Mouse (Mus musculus): ENCODE results near the gene Srpk1. TPM values are rescaled to one million over a fixed set of nuclear protein-coding genes. Genes with fewer than 3 reads are reported as not detected.
"Not testable (repeated sequence)": the region's sequence is repeated elsewhere in the genome, so short reads cannot be mapped to it uniquely, and the experiment has no call there.

Gene Srpk1
- total and polyA plus RNA-seq, 3 experiments: 119 to 211 (median 125) TPM

DNA sequence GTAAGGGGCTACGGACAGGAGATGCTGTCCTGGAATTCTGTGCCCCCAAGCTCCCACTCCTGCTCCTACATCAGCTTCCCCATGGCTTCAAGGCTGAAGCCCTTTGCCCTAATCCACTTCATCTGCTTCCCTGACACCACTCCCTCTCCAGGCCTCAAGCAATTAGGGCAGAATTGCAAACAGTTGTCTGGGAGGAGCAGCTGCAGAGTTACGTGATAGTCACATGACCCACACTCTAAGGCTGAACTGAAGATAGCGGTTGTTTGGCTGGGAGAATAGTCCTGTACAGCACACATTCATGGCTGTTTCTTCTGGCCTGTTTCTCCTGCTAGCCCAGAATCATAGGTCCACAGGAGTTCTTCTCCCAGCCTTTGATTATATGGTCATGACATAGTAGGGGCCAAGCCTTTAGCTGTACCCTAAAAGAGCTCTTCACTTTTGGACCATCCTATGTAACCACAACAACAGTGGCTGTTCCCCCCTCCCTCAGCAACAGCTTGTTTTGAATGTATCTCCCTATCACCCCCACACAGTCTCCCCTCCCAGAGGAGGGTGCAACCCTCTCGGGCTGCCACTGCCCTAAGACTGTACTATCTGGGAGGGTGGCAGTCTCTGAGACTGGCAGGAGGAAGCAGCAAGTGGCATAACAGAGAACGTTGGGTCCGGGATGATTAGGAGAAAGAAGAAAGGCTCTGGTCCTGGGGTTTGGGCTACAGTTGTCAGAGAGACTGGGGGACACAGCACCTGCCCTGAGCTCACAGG, 65.7 kb downstream of the Srpk1 start:
- H3K79me2 ChIP-seq (ENCODE audit: control insufficient read depth, insufficient read depth, low read length, poor library complexity): no peaks in the 10 kb centered on the region
- peaks cover 0 to 4% of the 10 kb centered on the region in 2 experiments; a peak in 2 of 4 replicates for H3K4me1 ChIP-seq (ENCODE audit: control insufficient read depth in 1 of 2, insufficient read depth in 2 of 2, low read length in 2 of 2)
- H3K27ac ChIP-seq (ENCODE audit: control insufficient read depth, low read depth, low read length): no peak overlapping the region
- peak; percentile 71 for TF ChIP-seq MAX (IDR thresholded peaks at IDR 0.05; ENCODE audit: low read length)
- TF ChIP-seq USF2 (IDR thresholded peaks at IDR 0.05; ENCODE audit: borderline replicate concordance in 1 of 2, insufficient read depth in 1 of 2, low read depth in 1 of 2, low read length in 2 of 2): peak; percentile 33 to 75; a peak in 2 of 4 replicates
- no peak for TF ChIP-seq MYC (IDR thresholded peaks at IDR 0.05; ENCODE audit: low read depth, low read length)
- TF ChIP-seq MXI1 (IDR thresholded peaks at IDR 0.05; ENCODE audit: low read depth, low read length): 0 out of 2 replicates have a peak, but pooled peaks have one; percentile 37
- TF ChIP-seq ZNF384 (IDR thresholded peaks at IDR 0.05; ENCODE audit: low read depth, low read length): no peak
- no peak for TF ChIP-seq CHD2 (IDR thresholded peaks at IDR 0.05; ENCODE audit: low read length)
- TF ChIP-seq NELFE (IDR thresholded peaks at IDR 0.05; ENCODE audit: low read depth, low read length): no peak
- TF ChIP-seq GATA1 (IDR thresholded peaks at IDR 0.05; ENCODE audit: low read depth, low read length): no peak
- TF ChIP-seq BHLHE40 (IDR thresholded peaks at IDR 0.05; ENCODE audit: borderline replicate concordance, low read depth, low read length): peak; percentile 39; the same call in 1 of the 2 replicates
- no peak for TF ChIP-seq JUND (IDR thresholded peaks at IDR 0.05; ENCODE audit: low read depth, low read length)
- no peak for TF ChIP-seq ZKSCAN1 (IDR thresholded peaks at IDR 0.05; ENCODE audit: low read depth, low read length)
- 0 out of 2 replicates have a peak, but pooled peaks have one; percentile 20 for TF ChIP-seq SIN3A (IDR thresholded peaks at IDR 0.05; ENCODE audit: low read length)
- TF ChIP-seq HCFC1 (IDR thresholded peaks at IDR 0.05; ENCODE audit: low read depth, low read length): no peak
- TF ChIP-seq ETS1 (IDR thresholded peaks at IDR 0.05; ENCODE audit: low read depth, low read length): peak; percentile 59
- TF ChIP-seq MYB (IDR thresholded peaks at IDR 0.05; ENCODE audit: low read depth, low read length): no peak
- TF ChIP-seq MEF2A (IDR thresholded peaks at IDR 0.05; ENCODE audit: extremely low read depth, insufficient replicate concordance, low read depth, low read length, poor library complexity, severe bottlenecking): no peak
- no peak for TF ChIP-seq MAZ (IDR thresholded peaks at IDR 0.05; ENCODE audit: low read depth, low read length)
- no peak for TF ChIP-seq GABPA (IDR thresholded peaks at IDR 0.05; ENCODE audit: low read depth, low read length)
- TF ChIP-seq USF1 (IDR thresholded peaks at IDR 0.05; ENCODE audit: low read depth, low read length): peak; percentile 96
- TF ChIP-seq SMC3 (IDR thresholded peaks at IDR 0.05; ENCODE audit: low read depth, low read length): no peak
- no peak for TF ChIP-seq ZC3H11A (IDR thresholded peaks at IDR 0.05; ENCODE audit: low read depth, low read length)
- peak in 1 of 2 experiments; percentile 22; a peak in 1 of 4 replicates for TF ChIP-seq EP300 (IDR thresholded peaks at IDR 0.05; ENCODE audit: low read depth in 1 of 2, low read length in 2 of 2)
- TF ChIP-seq ELF1 (IDR thresholded peaks at IDR 0.05; ENCODE audit: low read depth, low read length): 0 out of 2 replicates have a peak, but pooled peaks have one; percentile 23
- TF ChIP-seq POLR2AphosphoS5 (IDR thresholded peaks at IDR 0.05; ENCODE audit: borderline replicate concordance, low read depth, low read length): no peak
- H3K27me3 ChIP-seq (ENCODE audit: control insufficient read depth in 1 of 2, insufficient read depth in 2 of 2, low read length in 2 of 2): no peaks in the 10 kb centered on the region; a peak in 2 of 4 replicates
- H3K4me3 ChIP-seq (ENCODE audit: control insufficient read depth in 1 of 2, insufficient read depth in 1 of 2, low read depth in 2 of 2, low read length in 2 of 2): peak overlapping the region in 1 of 2 experiments; percentile 21; a peak in 1 of 4 replicates
- DNase-seq (ENCODE audit: low read depth, low spot score): peak; percentile 72
- H3K9me3 ChIP-seq (replicated peaks; ENCODE audit: insufficient read depth, low read length): no peaks in the 10 kb centered on the region
- H3K36me3 ChIP-seq (ENCODE audit: control insufficient read depth in 1 of 2, insufficient read depth in 2 of 2, low read length in 2 of 2): no peaks in the 10 kb centered on the region; a peak in 1 of 4 replicates
- no peak overlapping the region for H3K9ac ChIP-seq (ENCODE audit: control insufficient read depth, low read depth, low read length, poor library complexity, severe bottlenecking)

DNA sequence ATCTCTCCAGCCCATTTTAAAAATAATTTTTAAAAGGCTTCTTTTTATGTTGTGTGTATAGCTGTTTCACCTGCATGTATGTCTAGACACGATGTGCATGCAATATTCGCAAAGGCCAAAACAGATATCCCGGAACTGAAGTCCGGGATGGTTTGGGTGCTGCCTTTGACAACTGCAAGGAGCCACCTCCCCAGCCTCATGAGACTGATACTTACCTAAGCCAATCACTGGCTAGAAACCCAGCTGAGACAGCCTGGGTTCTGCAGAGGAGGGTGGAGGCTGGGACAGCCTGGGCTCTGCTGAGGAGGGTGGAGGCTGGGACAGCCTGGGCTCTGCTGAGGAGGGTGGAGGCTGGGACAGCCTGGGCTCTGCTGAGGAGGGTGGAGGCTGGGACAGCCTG, 68.5 kb downstream of the Srpk1 start:
- not testable (repeated sequence) for H3K4me3 ChIP-seq (ENCODE audit: control insufficient read depth in 1 of 2, insufficient read depth in 1 of 2, low read depth in 2 of 2, low read length in 2 of 2); DNase-seq (ENCODE audit: low read depth, low spot score); H3K9me3 ChIP-seq (replicated peaks; ENCODE audit: insufficient read depth, low read length); H3K27me3 ChIP-seq (ENCODE audit: control insufficient read depth in 1 of 2, insufficient read depth in 2 of 2, low read length in 2 of 2); H3K27ac ChIP-seq (ENCODE audit: control insufficient read depth, low read depth, low read length); H3K9ac ChIP-seq (ENCODE audit: control insufficient read depth, low read depth, low read length, poor library complexity, severe bottlenecking); H3K36me3 ChIP-seq (ENCODE audit: control insufficient read depth in 1 of 2, insufficient read depth in 2 of 2, low read length in 2 of 2); H3K4me1 ChIP-seq (ENCODE audit: control insufficient read depth in 1 of 2, insufficient read depth in 2 of 2, low read length in 2 of 2); H3K79me2 ChIP-seq (ENCODE audit: control insufficient read depth, insufficient read depth, low read length, poor library complexity)

All from MEL (cell line).